Mouse (Mus musculus) heart, adult 2 months (tissue): ENCODE measurements around the gene Smpdl3b.

Source experiments
- CTCF ChIP-seq: fragments of 200-600 bp; IDR thresholded peaks from 2 replicates; pipeline ENCODE4 v1.8.1; 2022; ENCODE audit warnings: antibody characterized with exemption, mild to moderate bottlenecking, moderate library complexity
- EP300 ChIP-seq: fragments of 200-500 bp; IDR thresholded peaks from 2 replicates; pipeline ENCODE4 v1.6.1; 2011; ENCODE audit warnings: low read depth, low read length, control low read depth; ENCODE audit not compliant: insufficient read depth
- POLR2A ChIP-seq: fragments of 200-500 bp; IDR thresholded peaks from 2 replicates; pipeline ENCODE4 v1.6.1; 2011; ENCODE audit warnings: mild to moderate bottlenecking, low read depth, low read length, control low read depth; ENCODE audit not compliant: insufficient read depth

DNA sequence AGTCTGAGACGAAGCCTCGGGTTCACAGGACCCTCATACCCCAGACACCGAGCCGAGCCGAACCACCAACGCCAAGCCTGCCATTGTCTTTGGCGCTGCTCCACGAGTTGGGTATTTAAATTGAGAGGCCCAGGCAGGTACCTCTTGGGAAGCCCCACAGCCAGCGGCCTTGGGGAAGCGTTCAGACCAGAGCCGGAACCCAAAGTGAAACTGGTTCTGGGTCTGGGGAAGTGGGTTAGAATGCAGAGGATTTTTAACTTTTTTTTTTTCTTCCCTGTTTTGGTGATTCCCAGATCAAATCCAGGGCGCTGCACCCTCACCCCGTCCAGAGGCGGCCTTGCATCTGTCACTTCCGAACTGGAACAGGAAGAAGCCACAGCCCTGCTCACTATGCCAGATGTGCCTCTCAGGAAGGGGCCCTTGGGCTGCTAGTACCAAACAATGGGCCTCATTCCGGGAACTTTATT is 45.2 kb upstream of the Smpdl3b start:
- TF ChIP-seq CTCF (no peak), POLR2A (peak; percentile 46; the same call in 1 of the 2 replicates), EP300 (peak; percentile 91)
